Mouse (Mus musculus): ENCODE results near the gene Nxt1. TPM values are rescaled to one million over a fixed set of nuclear protein-coding genes. Genes with fewer than 3 reads are reported as not detected.

Gene Nxt1
- polyA plus RNA-seq, 1 experiment: 151 TPM

DNA sequence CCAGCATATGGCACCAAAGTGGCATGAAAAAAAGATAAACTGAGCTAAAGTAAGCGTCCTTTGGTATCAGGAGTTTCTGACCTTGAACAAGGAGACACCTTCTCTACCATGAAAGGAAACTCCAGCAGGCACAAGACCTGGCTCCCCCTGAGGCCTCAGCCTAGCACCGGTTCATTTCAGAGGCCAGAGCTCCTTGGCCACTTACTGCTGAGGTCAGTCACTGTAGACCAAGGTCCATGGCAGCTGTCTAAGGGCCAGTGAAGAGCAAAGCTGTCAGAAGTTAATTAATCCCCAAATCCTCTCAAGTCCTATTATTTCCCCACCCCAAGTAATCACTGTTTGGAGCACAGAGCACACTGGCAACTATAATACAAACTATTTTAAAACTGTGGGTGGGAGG is 44.7 kb downstream of the Nxt1 start:
- H3K4me1 ChIP-seq (ENCODE audit: control insufficient read depth, insufficient read depth, low read length): no peaks in the 10 kb centered on the region
- H3K36me3 ChIP-seq (ENCODE audit: control insufficient read depth, insufficient read depth, low read length): no peaks in the 10 kb centered on the region
- H3K4me3 ChIP-seq (ENCODE audit: control insufficient read depth, low read depth, low read length): no peak overlapping the region
- no peaks in the 10 kb centered on the region for H3K27me3 ChIP-seq (ENCODE audit: control insufficient read depth, insufficient read depth, low read length)
- no peak overlapping the region for H3K27ac ChIP-seq (ENCODE audit: control insufficient read depth, insufficient read depth, low read depth, low read length)
- TF ChIP-seq POLR2A (IDR thresholded peaks at IDR 0.05; ENCODE audit: control insufficient read depth, low read depth, low read length) (no peak), CTCF (IDR thresholded peaks at IDR 0.05; ENCODE audit: control insufficient read depth, insufficient read depth, insufficient replicate concordance, low read depth, low read length) (no peak)

DNA sequence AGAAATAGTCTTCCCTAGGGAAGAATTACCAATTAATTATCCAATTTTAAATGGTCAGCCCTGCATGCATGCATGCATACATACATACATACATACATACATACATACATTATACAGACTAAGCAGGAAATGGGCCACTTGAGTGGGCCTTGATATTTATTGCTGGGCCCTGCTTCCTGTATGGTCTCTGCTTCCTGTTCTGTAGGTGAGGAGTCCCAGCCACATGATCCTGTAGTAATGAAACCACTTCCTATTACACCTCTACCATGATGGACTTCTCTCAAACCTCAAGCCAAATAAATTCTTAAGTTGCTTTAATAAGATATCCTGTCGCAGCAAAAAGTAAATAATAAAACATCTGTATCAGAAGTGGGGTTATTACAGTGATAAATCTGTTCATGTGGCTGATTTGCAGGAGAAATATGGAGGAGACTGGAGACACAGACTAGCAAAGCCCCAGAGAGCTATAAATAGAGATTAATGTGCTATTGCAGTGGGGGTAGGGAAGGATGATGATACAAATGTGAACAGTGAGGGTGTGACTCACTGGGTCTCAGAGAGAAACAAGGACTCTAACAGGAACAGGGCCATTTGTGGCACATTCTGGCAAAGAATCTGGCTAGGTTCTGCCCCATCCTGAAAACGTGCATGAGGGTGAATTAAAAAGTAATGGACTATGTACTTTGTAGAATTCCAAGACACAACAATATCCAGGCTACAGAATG is 47.0 kb downstream of the Nxt1 start:
- H3K4me1 ChIP-seq (ENCODE audit: control insufficient read depth, insufficient read depth, low read length): no peaks in the 10 kb centered on the region
- no peak for TF ChIP-seq POLR2A (IDR thresholded peaks at IDR 0.05; ENCODE audit: control insufficient read depth, low read depth, low read length)
- no peak for TF ChIP-seq CTCF (IDR thresholded peaks at IDR 0.05; ENCODE audit: control insufficient read depth, insufficient read depth, insufficient replicate concordance, low read depth, low read length)
- H3K36me3 ChIP-seq (ENCODE audit: control insufficient read depth, insufficient read depth, low read length): no peaks in the 10 kb centered on the region
- H3K27me3 ChIP-seq (ENCODE audit: control insufficient read depth, insufficient read depth, low read length): no peaks in the 10 kb centered on the region
- H3K4me3 ChIP-seq (ENCODE audit: control insufficient read depth, low read depth, low read length): no peak overlapping the region
- H3K27ac ChIP-seq (ENCODE audit: control insufficient read depth, insufficient read depth, low read depth, low read length): no peak overlapping the region

Other genes starting within 250 kb of the Nxt1 start
- 0.69 and 0.71 TPM in 2 replicates for gene Cd93, start 229.0 kb upstream of the Nxt1 start, polyA plus RNA-seq (2012; rRNA removed)
- gene Gzf1, start 8.4 kb downstream of the Nxt1 start, polyA plus RNA-seq (2012; rRNA removed): 7.4 and 8.9 TPM in 2 replicates
- gene Napb, start 59.9 kb downstream of the Nxt1 start, polyA plus RNA-seq (2012; rRNA removed): 0.84 and 1.2 TPM in 2 replicates
- gene Cstl1, start 77.8 kb downstream of the Nxt1 start, polyA plus RNA-seq (2012; rRNA removed): 128 and 160 TPM in 2 replicates
- gene Cst11, start 98.9 kb downstream of the Nxt1 start, polyA plus RNA-seq (2012; rRNA removed): not detected in 2 replicates
- gene 8030411F24Rik, start 109.4 kb downstream of the Nxt1 start, polyA plus RNA-seq (2012; rRNA removed): 15.4 and 23.7 TPM in 2 replicates
- gene Cst12, start 116.8 kb downstream of the Nxt1 start, polyA plus RNA-seq (2012; rRNA removed): 116 and 198 TPM in 2 replicates
- gene Cst8, start 126.2 kb downstream of the Nxt1 start, polyA plus RNA-seq (2012; rRNA removed): 227 and 310 TPM in 2 replicates
- gene Cst13, start 147.5 kb downstream of the Nxt1 start, polyA plus RNA-seq (2012; rRNA removed): 83.9 and 104 TPM in 2 replicates
- gene Cst9, start 162.5 kb downstream of the Nxt1 start, polyA plus RNA-seq (2012; rRNA removed): 176 and 342 TPM in 2 replicates
- 21.7 and 25.8 TPM in 2 replicates for gene 9230104L09Rik, start 192.4 kb downstream of the Nxt1 start, polyA plus RNA-seq (2012; rRNA removed)
- gene Cst3, start 203.1 kb downstream of the Nxt1 start, polyA plus RNA-seq (2012; rRNA removed): 442 and 443 TPM in 2 replicates

All from testis, adult 2 months (tissue).